10 mouse cellular contexts compared by ENCODE assay signal in the genomic region with DNA sequence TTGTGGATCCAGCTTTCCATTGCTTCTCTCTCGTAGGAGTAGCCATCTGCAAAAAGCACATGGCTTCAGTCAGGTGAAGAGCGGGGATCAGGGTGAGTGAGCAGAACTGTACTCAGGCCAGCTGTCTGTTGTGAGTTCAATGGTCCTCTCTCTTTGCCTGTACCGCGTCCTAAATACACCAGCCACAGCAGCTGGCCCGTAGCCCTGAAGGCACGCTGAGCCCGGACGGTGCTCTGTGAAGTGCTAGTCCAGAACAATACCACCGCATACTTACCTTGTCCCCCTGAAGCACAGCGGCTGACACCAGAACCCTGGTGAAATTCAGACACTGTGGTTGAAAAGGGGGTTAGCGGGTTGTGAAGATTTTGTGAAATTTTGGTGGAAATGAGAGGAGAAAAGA.
"Had no signal": no experiment of that assay in that cellular context is flagged by ENCODE, and none has a peak within 500 bp of the region (broad histone marks: within the 10 kb centered on the region; RNA-seq: fewer than 3 reads in every experiment).

No protein-coding gene starts in this region.

- ATAC-seq: midbrain, embryonic 13.5 days had no signal

- H3K4me3 ChIP-seq: left cerebral cortex, adult 2 months; midbrain, embryonic 13.5 days; neural tube, embryonic 12.5 days had no signal

- H3K27me3 ChIP-seq: midbrain, embryonic 13.5 days; neural tube, embryonic 12.5 days had no signal

- H3K4me1 ChIP-seq: midbrain, embryonic 13.5 days; neural tube, embryonic 12.5 days had no signal

- H3K36me3 ChIP-seq: midbrain, embryonic 13.5 days; neural tube, embryonic 12.5 days had no signal

- H3K9ac ChIP-seq: liver, embryonic 14.5 days; midbrain, embryonic 13.5 days; neural tube, embryonic 12.5 days had no signal

- DNase-seq: kidney, adult 18-20 months; kidney, postnatal 10 days; kidney, postnatal 4 days; lung, adult 18-20 months; right cerebral cortex, postnatal 14 days; thymus, postnatal 4 days had no signal

- H3K27ac ChIP-seq: left cerebral cortex, adult 2 months; liver, embryonic 14.5 days; midbrain, embryonic 13.5 days; neural tube, embryonic 12.5 days had no signal

- H3K9me3 ChIP-seq: midbrain, embryonic 13.5 days; neural tube, embryonic 12.5 days had no signal

- H3K4me2 ChIP-seq: midbrain, embryonic 13.5 days; neural tube, embryonic 12.5 days had no signal
